ENCODE assay signal across 20 mouse cellular contexts in genomic region chr13:40971261-40971660, GRCm38 (mm10). TPM values are rescaled to one million over a fixed set of nuclear protein-coding genes. Genes with fewer than 3 reads are reported as not detected.
A peak's percentile ranks its signal among the peaks of the same experiment; 100 is the strongest.
DNase-seq lines count a peak whose midpoint lies in the region; ATAC-seq lines count a peak whose summit lies in the region.
"Had no signal": no experiment of that assay in that cellular context is flagged by ENCODE, and none has a peak within 500 bp of the region (broad histone marks: within the 10 kb centered on the region; RNA-seq: fewer than 3 reads in every experiment).

No protein-coding gene starts in this region.

- H3K27ac ChIP-seq in heart, embryonic 11.5 days (ENCODE audit: low read depth, low read length): no peak overlapping the region
- H3K27ac ChIP-seq: forebrain, embryonic 12.5 days; heart, embryonic 10.5 days; hindbrain, embryonic 15.5 days; macrophage; midbrain, embryonic 13.5 days had no signal

- 80% methylated on average over 5 of the region's 5 CpGs for WGBS in heart, embryonic 11.5 days (ENCODE audit: insufficient replicate concordance)

- H3K27me3 ChIP-seq in heart, embryonic 11.5 days (ENCODE audit: control insufficient read depth, insufficient read depth, low read length): no peaks in the 10 kb centered on the region
- H3K27me3 ChIP-seq: forebrain, embryonic 12.5 days; hindbrain, embryonic 15.5 days; midbrain, embryonic 13.5 days had no signal

- DNase-seq in adrenal gland, postnatal 14 days: peak; percentile 24
- DNase-seq in adrenal gland, adult 8-10 months: no peak
- DNase-seq in thymus, postnatal 14 days: peak; percentile 21
- DNase-seq in thymus, adult 18-20 months: no peak
- no peak for DNase-seq in ovary, postnatal 36 days (ENCODE audit: low spot score)
- no peak for DNase-seq in layer of hippocampus, adult 11-12 months (ENCODE audit: low spot score)
- DNase-seq: cerebellum, postnatal 14 days; gastrocnemius, postnatal 25 days; heart, postnatal 14 days; kidney, adult 18-20 months; kidney, postnatal 14 days; layer of hippocampus, adult 9-11 months; right cerebral cortex, adult 18-20 months had no signal

- no peak overlapping the region for H3K4me3 ChIP-seq in heart, embryonic 11.5 days (ENCODE audit: low read depth, low read length)
- H3K4me3 ChIP-seq: forebrain, embryonic 12.5 days; heart, embryonic 10.5 days; hindbrain, embryonic 15.5 days; midbrain, embryonic 13.5 days had no signal

- ATAC-seq in megakaryocyte, adult 5-6 weeks (ENCODE audit: poor library complexity, severe bottlenecking): peak; percentile 83
- no peak for ATAC-seq in heart, embryonic 11.5 days (replicated peaks; ENCODE audit: insufficient number of reproducible peaks, low FRiP score, low TSS enrichment)
- ATAC-seq: midbrain, embryonic 13.5 days had no signal

- H3K4me1 ChIP-seq in heart, embryonic 11.5 days (ENCODE audit: control insufficient read depth, insufficient read depth, low read length): no peaks in the 10 kb centered on the region
- H3K4me1 ChIP-seq: forebrain, embryonic 12.5 days; heart, embryonic 10.5 days; hindbrain, embryonic 15.5 days; midbrain, embryonic 13.5 days had no signal

- H3K36me3 ChIP-seq in heart, embryonic 11.5 days (ENCODE audit: control insufficient read depth, insufficient read depth, low read length): no peaks in the 10 kb centered on the region
- H3K36me3 ChIP-seq: forebrain, embryonic 12.5 days; heart, embryonic 10.5 days; hindbrain, embryonic 15.5 days; midbrain, embryonic 13.5 days had no signal

- no peak overlapping the region for H3K9ac ChIP-seq in heart, embryonic 11.5 days (ENCODE audit: low read depth, low read length)
- H3K9ac ChIP-seq: forebrain, embryonic 12.5 days; hindbrain, embryonic 15.5 days; midbrain, embryonic 13.5 days had no signal

- no peak overlapping the region for H3K4me2 ChIP-seq in heart, embryonic 11.5 days
- H3K4me2 ChIP-seq: forebrain, embryonic 12.5 days; hindbrain, embryonic 15.5 days; midbrain, embryonic 13.5 days had no signal

- no peaks in the 10 kb centered on the region for H3K9me3 ChIP-seq in heart, embryonic 11.5 days (replicated peaks; ENCODE audit: control insufficient read depth, low read length)
- H3K9me3 ChIP-seq: forebrain, embryonic 12.5 days; heart, embryonic 10.5 days; hindbrain, embryonic 15.5 days; midbrain, embryonic 13.5 days had no signal

RNA-seq across cellular contexts. Expression of gene Pak1ip1, which starts 29.6 kb away (rescaled TPM):
- 62.3 and 64.0 TPM in 2 replicates for total RNA-seq in adrenal gland, postnatal 14 days (2021)
- 10 to 100 TPM; 55.7 to 64.6 (median 57.4) TPM for total RNA-seq in adrenal gland, adult 8-10 months (2022)
- 50.2 and 50.7 TPM in 2 replicates for total RNA-seq in megakaryocyte, adult 5-6 weeks (2015)
- total RNA-seq in megakaryocyte, adult 5-6 weeks (2017): 73.0 and 80.1 TPM in 2 replicates
- polyA plus RNA-seq in heart, embryonic 11.5 days (2014; fragmentation: Nextera tagmentation; extraction: Ambion mirVana): 62.8 and 70.1 TPM in 2 replicates

RNA-seq across cellular contexts. Expression of gene Tmem14c, which starts 44.8 kb away (rescaled TPM):
- total RNA-seq in adrenal gland, postnatal 14 days (2021): 268 and 286 TPM in 2 replicates
- 100 to 1,000 TPM; 108 to 169 (median 133) TPM for total RNA-seq in adrenal gland, adult 8-10 months (2022)
- total RNA-seq in megakaryocyte, adult 5-6 weeks (2015): 208 and 221 TPM in 2 replicates
- total RNA-seq in megakaryocyte, adult 5-6 weeks (2017): 112 and 125 TPM in 2 replicates
- 302 and 305 TPM in 2 replicates for polyA plus RNA-seq in heart, embryonic 11.5 days (2014; fragmentation: Nextera tagmentation; extraction: Ambion mirVana)

Comparison
In these comparisons a context has a peak if more than half of its experiments do, and no peak if none do; other contexts are left out.
1. DNase-seq: peak in adrenal gland, postnatal 14 days (single experiment) and thymus, postnatal 14 days (single experiment); none in adrenal gland, adult 8-10 months (single experiment), thymus, adult 18-20 months (0 of 2), ovary, postnatal 36 days (single experiment) and layer of hippocampus, adult 11-12 months (single experiment).